Mouse (Mus musculus): ENCODE measurements around the gene Ak5.

DNA sequence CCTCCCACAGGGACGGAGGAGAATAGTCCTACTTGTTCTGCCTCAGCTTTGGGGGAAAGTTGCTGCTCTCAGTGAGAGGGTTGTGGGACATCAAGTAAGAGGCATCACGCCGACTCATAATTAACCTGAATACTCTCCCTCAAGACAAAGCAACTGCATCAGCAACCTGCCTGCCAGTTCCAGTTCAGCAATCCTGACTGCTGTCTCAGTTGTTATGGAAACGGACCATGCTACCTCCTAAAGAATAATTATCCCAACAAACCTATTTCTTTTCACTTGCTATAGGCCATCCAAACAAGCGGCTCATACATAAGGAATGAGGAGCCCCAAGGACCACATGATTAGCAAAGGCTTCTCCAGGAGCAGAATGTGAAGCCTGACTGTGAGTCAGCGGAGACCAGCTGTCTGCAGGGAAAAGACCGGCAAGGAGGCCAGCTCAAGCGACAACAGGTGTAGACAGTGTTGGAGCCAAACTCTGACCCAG, 172.7 kb downstream of the Ak5 start:
- no peak for TF ChIP-seq CTCF (IDR thresholded peaks at IDR 0.05; ENCODE audit: control insufficient read depth, insufficient read depth, low read length)
- TF ChIP-seq POLR2A (IDR thresholded peaks at IDR 0.05; ENCODE audit: borderline replicate concordance, control insufficient read depth, low read depth, low read length) = no peak
